Mouse (Mus musculus) neural tube, embryonic 10.5 days (tissue): ENCODE measurements around the gene Rtn2.

Source experiments
- DNase-seq: peaks from one replicate; pipeline ENCODE4 v3.0.0-alpha.2; 2017; ENCODE audit warnings: low spot score; ENCODE audit errors: extremely low spot score

Gene Rtn2

DNA sequence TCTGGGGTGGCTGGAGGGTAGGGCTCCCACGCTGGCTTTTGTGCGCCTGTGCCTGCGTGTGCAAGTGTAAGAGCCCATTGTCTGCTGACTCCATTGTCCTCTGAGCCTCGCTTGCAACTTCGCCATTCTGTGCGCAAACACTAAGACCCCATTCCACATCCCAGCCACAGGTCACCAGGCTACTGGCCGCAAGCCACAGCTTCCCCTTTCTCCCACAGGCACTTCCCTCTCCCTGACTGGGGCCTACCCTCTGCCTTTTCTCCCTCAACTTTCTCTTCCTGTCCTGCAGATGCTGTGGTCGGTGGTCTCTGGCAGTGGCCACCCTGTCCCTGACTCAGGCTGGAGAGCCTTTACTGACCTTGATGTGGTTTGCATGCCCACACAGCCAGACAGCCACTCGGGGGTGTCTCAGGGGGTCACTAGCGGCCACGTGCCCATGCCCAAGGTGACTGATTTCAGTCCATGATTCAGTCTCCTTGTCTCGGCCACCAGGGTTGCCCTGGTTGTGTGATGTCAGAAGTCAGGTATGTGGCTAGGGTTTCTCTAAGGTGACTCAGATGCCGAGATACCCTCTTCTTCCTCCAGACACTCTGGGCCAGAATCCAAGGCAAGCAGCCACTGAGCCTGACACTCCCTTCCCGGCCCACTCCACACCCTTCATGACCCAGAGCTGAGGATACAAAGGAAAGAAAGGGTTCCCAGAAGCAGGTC lies 34.2 kb downstream of the Rtn2 start:
- DNase-seq: no peak

DNA sequence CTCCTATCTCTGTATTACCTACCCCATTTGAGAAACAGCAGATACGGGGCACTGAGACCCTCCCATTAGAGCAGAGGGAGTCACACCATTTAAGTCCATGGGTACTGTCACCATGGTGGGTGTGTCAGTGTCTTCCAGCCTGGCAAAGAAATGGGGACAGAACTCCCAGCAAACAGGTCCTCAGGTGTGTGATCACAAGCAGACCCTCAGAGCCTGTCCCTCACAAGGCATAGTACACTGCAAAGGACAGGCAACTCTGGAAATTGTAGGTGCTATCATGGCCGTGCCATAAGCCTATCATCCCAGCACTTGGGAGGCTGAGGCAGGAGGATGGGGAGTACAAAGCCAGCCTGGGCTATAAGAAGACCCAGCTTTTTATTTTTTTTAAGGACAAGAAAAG lies 35.8 kb downstream of the Rtn2 start:
- no peak for DNase-seq

DNA sequence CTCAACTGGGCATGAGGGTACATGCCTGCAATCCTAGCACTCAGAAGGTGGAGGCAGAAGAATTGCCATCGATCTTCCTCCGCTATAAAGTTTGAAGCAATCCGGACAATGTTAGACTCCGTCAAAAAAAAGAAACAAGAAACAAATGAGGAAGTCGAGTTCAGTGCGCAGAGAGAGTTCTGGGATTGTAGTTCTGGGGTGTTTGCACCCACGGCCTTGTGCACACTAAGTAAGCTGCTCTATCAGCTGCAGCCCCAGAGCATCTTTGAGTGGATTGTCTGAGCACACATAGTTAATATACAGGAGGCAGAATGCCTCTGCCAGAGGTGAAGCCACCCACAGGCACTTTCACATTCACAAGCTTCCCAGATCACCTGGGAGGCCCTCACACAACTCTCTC lies 36.3 kb downstream of the Rtn2 start:
- no peak for DNase-seq

DNA sequence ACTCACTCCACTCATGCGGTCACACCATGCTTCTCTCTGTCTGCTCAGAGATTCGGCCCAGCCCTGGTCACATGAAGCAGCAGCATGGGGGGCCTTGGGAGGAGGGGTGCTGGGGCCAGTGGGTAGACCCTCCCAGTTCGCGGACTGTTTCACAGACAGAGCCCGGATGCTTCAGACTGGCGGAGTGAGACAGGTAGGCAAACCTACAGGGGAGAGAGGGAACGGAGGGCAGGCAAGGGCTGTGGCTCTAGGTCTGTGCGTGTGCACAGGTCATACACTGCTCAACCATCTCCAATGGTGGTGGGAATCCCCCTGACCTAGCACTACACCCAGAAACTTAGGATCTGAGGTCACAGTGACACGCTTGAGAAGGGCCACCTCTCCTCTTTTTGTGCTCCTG lies 37.0 kb downstream of the Rtn2 start:
- peak; percentile 31 for DNase-seq

DNA sequence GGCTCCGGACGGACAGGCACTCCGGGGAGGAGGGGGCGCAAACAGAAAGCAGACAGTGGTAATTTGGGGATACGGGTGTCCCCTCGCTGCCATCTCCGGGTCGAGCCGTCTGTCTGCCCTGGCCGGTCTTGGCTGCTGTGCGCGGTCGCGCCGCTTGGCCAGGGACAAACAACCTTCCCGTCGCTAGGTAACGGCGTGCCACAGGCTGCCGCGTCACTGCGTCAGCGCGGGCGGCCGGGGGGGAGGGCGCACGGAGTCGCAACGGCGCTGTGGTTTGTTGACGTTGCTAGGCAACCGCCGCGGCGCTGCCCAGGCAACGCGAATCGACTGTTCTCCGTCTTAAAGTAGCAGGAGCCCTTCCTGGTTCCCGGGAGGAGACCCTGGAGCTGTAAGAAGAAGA lies 37.5 kb downstream of the Rtn2 start:
- DNase-seq: peak; percentile 97

DNA sequence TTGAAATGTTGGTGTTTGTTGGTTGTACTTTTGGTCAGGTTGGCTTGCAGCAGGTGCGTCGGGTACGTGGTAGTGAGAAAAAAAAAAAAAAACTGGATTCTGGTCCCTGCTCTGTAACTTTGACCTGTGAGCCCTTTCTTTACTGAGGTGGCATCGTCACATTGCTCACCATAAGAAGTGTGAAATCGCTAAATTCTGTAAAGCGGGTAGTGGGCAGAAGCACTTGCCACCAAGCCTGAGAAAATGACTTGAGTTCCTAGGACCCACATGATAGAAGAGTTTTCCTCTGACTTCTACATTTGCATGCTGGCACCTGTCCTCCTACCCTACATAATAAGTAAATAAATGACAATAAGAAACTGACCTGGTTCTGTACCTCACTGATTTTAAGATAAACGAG lies 38.2 kb downstream of the Rtn2 start:
- DNase-seq: no peak

DNA sequence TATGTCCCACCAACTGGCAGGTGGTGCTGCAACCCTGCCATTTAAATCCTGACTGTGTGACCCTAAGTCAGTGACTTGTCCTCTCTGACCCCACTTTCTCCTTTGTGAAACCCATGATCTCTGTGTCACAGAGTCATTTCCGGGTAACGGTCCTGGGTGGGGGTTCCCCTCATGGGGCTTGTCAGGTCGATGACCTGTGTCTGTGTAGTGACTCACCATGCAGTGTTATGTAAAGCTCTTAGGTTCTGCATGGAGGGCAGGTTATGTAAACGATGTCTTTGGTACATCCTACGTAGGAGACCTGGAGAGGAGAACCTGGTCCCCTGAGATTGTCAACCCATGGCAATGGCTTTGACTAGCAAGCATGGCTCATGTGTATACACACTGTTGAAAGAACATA lies 39.0 kb downstream of the Rtn2 start:
- DNase-seq: no peak

DNA sequence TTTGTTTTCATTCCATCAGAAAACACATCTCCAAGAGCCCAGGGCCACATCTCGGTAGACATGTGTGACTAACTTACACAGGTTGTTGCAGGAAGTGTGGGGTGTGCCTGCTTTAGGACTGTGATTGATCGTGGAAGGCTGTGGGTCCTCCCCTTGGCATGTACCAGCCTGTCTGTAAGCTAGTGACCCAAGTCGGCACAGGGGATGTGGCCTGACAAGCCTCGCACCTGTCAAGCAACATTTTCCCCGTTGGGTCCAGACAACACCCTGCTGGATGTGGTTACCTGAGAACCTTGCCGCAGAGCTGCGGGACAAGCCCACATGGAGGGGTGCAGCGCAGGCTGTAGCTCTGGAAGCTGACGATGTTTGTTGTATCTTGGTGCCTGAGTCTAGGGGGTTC lies 40.1 kb downstream of the Rtn2 start:
- no peak for DNase-seq

DNA sequence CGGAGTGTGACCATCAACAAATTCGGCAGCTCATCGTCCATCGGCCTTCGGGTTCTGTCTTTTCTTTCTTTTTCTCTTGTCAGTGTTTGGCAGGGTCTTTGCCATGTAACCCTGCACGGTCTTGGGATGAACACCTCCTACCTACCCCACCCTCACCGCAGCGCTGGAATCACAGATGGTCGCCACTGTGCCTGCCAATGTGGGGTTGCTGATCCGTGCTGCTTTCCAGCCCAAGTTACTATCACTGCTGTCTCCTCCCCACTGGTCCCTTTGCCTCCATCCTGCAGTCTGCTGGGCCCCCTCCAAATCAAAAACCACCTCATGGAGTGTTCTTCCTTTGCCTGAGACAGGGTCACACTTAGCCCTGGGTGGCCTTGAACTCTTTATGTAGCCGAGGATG lies 41.8 kb downstream of the Rtn2 start:
- no peak for DNase-seq

DNA sequence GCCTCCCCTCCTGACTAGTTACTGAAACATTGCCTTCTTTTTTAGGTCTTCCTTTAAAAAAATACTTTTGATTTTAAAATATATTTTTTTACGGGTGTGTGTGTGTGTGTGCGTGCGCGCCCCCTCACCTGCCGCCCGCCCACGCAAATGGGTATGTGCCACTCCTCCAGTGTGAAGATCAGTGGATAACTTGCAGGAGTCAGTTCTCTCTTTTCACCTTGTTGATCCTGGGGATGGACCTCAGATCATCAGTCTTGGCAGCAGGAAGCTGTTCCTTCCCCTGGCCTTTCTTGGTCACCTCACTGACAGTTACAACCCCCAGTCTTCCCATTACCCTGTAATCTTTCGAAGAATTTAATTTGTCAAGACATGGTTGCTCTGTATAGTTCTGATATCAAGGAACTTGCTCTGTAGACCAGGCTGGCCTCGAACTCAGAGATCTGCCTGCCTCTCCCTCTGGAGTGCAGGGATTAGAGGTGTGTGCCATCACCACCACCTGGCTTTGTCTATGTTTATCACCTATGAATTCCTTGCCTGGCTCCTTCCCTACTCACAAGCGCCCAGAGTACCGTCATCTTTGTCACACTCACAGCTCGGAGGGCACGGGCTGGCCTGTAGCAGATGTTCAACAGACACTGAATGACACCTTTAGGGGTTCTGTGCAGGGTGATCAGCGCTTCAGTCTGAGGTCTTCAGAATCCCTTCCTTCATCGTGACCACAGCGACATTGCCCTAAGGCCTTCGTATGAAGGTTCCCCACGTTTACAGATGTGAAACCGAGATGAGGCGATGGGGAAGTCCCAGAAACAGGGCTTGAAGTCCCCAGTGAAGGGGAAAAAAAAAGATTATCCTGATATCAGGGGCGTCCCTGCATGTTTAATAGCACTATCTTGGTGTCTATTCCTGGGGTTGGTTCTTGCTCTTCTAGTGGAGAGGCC lies 43.1 kb downstream of the Rtn2 start:
- DNase-seq: no peak

DNA sequence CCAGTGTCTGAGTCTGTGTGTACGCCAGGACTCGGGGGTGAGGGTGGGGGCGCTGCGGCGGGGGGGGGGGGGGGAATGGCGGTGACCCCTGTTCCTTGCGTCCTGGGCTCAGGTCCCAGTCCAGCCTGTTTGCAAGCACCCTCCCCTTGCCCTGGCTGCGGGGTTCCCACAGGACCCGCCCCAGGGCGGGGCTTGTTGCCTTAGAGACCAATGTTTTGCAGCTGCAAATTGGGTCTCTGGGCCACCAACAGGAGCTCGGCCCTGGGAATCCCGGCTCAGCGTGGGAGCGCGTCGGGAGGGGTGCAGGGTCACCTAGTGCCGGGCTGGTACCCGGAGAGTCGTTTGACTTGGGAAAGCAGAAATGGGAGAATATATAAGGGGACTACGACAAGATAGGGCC lies 43.9 kb downstream of the Rtn2 start:
- DNase-seq: peak; percentile 90

DNA sequence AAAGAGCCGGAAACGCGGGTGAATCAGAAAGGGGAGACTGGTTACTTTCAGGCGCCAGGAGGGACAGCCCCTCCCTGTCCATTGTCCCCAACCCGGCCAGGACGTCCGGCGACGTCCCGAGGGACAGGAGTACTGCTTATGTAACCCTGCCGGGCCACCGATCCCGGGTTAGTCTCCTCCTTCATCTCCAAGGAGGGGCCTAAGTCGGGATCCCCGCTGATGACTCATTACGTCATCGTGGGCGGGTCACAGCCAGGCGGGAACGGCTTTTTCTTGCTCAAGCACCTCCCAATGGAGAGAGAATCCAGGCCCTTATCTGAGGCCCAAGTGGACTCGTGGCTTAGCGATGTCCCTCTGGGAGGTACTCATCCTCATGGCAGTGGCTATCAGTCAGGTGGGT lies 44.7 kb downstream of the Rtn2 start:
- DNase-seq: peak; percentile 85

DNA sequence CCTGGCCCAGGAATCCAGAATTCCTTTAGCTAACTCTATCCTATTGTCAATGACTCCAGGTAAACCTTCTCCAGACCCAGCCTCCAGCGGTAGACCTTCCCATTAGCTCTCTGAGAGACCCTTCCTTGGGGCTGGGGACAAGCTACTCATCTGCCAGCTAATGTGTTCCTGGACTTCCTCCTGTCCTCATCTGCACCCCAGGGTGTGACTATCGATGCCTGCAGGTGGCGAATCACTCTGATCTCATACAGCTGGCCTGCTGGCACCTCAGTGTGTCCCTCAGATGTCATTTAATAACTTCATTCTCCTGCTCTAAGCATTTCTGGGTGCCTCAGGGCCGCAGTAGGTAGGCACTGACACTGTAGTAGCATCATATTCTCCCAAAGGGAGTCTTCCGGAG lies 45.4 kb downstream of the Rtn2 start:
- no peak for DNase-seq

DNA sequence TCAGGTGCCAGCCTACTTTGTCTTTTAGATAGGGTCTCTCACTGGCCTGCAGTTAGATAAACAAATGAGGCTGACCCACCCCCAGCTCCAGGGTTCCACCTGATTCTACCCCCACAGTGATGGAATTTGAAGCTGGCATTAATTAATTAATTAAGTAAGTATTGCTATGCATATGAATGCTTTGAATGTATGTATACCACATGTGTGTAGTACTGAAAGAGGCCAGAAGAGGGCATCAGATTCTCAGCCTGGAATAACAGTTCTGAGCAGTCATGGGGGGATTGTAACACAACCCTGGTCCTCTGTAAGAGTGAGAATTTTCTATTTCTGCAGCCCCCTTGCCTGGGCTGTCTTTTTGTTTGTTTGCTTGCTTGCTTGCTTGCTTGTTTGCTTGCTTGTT lies 46.0 kb downstream of the Rtn2 start:
- no peak for DNase-seq

DNA sequence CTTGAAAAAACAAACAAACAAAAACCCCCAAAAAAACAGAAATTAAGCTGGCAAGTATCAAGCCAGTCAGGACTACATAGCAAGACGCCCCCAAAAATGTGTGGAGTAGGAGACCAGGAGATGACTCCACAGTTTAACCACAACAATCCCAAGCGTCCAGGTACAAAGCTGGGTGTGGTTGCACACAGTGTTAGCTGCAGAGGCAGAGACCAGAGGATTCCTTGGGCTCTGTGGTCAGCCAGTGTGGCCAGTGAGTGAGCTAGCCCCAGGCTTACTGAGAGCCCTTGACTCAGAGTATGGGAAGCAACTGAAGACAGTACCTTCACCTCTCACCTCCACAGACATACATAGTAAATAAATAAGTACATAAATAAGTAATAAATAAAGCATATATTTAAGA lies 49.5 kb downstream of the Rtn2 start:
- DNase-seq: no peak

DNA sequence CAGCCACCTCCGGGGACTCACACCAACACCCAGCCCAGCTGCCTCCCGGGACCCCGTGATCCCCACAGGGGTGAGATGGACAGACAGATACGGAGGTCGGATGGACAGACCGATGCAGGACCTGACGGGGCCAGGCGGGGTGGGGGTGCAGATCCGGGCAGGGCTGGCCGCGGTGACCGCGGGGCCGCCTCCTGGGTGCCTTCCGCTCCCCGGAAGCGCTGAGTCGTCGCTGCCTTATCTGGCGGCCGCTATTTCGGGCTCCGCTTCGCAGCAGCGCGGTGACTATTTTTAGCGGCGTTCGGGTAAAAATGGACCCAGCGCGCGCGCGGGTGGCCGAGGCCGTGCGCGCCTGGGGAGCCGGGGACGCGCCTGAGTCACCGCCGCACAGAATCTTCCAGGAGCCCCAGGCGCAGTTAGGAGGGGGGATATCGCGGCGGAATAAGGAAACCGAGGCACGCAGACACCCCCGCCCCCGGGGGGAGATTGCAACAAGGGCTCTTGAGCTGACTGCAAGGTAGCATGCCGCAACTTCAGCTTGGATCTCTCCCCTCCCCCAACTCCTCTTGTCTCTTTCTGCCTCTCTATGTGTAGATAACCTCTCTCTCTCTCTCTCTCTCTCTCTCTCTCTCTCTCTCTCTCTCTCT lies 50.4 kb downstream of the Rtn2 start:
- DNase-seq: peak; percentile 68

DNA sequence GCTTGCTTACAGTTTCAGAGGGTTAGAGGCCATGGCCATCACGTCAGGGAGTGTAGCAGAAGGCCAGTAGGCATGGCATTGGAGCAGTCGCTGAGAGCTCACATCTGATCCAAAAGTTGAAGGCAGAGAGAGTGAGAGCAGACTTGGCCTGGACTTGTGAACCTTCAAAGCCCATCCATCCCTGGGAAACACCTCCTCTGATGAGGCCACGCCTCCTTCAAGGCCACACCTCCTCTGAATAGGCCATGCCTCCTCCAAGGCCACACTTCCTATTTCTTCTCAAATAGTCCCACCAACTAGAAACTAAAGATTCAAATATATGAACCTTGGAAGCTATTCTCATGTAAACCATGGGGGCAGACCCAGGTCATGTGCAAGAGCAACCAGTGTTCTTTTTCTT lies 53.2 kb downstream of the Rtn2 start:
- DNase-seq: no peak

DNA sequence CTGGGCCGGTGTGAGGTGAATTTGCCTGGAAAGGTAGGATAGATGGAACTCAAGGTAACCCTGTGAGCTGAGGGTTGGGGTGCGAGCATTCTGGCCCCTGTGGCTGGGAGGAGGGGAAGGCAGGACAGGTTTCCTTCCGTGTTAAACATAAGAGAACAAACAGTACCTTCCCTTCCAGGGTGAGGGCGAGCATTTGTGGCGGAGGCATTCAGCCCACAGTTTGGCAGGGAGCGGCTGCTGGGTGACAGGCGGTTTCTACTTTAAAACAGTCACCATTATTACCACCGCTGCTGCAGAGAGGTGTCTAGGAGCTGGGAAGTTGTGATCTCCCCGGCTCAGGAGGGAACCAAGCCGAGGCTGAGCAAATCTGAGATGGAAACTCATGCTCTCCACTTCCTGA lies 54.7 kb downstream of the Rtn2 start:
- no peak for DNase-seq

DNA sequence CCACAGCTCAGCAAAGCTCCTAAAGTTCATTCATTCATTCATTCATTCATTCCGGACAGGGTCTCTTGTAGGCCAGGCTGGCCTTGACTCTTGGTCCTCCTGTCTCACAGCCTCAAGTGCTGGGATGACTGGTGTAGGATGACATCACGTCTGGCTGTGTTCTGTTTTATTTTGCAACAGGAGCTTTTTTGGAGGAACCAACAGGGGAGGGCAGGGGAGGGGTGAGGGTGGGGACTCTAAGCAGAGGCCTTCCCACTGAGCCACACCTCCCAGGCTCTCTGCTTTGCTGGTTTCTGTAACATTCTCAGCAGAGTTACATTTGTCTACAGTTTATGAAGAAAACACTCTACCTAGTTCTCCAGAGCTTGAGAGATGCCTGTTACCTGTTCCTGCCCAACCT lies 55.6 kb downstream of the Rtn2 start:
- DNase-seq: no peak

DNA sequence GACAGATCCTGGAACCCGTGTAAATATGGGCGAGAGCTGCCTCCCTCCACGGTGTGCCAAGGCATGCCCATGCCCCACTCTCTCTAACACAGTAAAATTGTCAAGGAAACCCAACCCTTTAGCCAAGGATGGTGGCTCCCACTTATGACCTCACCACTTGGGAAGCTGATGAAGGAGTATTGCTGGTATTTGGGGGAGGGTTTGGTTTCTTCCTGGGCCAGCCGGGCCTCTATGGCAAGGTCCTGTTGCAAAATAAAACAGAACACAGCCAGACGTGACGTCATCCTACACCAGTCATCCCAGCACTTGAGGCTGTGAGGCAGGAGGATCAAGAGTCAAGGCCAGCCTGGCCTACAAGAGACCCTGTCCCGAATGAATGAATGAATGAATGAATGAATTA lies 56.2 kb downstream of the Rtn2 start:
- DNase-seq: no peak

DNA sequence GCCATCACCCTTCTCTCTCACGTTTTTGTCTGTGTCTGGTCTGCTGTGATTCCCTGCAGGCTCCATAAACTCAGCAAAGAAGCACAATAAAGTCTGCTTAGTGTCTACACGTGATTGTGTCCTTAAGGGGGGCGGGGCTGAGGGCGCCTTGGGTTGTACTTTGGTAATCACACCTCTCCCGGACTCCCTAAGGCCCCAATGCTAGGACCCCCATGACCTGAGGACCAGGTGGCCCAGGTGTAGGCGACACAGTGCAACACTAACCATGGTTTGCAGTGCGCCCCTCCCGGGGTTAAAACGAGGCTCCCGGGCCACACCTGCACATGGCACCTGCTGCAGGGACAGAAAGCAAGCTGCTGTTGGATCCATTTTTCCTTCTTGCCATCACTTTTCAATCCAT lies 58.8 kb downstream of the Rtn2 start:
- DNase-seq: no peak

DNA sequence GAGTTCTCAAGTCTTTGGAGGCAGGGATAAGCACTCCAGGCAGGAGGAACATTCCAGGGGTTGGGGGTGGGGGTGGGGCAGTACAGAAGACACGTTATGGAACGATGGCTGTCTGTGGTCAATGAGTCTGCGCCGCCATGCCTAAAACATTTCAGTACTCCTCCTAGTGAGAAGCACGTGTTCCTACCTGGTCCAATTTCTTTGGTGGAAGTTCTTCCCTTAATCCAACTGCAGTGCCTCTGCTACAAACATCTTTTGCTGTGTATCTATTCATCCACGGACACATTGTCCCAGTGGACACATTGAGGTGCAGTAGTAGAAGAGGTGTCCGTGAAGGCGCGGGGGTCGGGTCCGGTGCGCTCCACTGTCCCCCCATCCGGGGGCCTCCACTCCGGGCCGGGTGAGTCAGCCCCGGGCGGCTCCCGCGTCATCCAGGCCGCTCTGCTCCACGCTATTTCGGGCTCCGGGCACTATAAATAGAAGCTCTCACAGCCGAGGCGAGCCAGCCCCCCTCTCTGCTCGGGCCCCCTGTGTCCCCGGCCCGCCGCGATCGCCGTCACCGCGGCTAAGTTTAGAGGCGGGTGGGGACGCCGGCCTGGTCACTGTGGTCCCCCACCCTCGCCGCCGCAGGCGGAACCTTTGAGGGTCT lies 59.5 kb downstream of the Rtn2 start:
- DNase-seq: peak; percentile 58
